Mouse (Mus musculus) heart, postnatal 4 days (tissue): ENCODE results near the gene Smarce1. TPM values are rescaled to one million over a fixed set of nuclear protein-coding genes. Genes with fewer than 3 reads are reported as not detected.

Experiments used
- DNase-seq: peaks from one replicate; pipeline ENCODE4 v3.0.0; 2021
- total RNA-seq, 2 experiments: library from RNA; stranded (reverse); gene quantifications; 2 replicates each; pipeline ENCODE4 v1.2.3; 2021

Gene Smarce1
- total RNA-seq, 2 experiments from 2014 or later = 92.8 to 99.8 TPM

DNA sequence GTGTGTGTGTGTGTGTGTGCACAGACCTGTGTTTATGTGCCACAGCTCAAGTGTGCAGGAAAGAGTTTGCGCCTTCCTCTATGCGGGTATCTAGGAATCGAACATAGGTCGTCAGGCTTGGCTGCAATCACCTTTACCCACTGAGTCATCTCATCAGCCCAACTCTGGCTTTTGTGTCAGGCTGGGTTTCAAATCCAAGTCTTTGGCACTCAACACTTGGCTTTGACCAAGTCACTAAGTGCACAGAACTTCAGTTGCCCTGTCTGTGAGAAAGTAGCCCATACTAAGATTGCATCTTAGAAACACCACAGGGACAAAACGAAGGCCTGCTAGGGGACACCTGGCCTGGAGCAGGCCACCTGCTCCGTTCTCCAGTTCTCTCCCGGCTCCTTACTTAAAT is 63.2 kb downstream of the Smarce1 start:
- no peak for DNase-seq

- no peak for DNase-seq
These were observed 64.6 kb downstream of the Smarce1 start for GRCm38 (mm10) chr11:99166241-99166640.

- no peak for DNase-seq
These were observed 65.6 kb downstream of the Smarce1 start for GRCm38 (mm10) chr11:99165031-99165752.

GRCm38 (mm10) chr11:99162972-99163686 is 67.7 kb downstream of the Smarce1 start:
- DNase-seq = peak; percentile 13

DNA sequence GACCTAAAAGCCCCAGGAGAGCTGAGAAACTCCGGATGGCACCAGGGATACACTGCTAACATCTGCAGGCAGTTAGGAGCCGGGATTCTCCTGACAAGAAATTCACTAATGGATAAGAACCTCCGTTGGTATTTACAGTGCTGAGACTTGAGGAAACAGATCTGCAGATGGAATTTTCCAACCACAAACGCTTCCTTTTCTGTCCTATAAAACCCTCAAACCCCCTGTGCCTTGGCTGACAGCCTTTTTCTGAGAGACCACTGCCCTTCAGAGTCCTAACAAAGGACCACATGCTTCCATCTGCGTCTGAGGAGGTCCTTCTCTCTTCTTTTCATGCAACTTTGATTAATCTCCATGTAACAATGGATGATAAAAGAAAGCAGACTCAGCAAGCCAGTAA is 69.2 kb downstream of the Smarce1 start:
- no peak for DNase-seq

- DNase-seq = no peak
These were observed 70.6 kb downstream of the Smarce1 start for GRCm38 (mm10) chr11:99160228-99160627.

Other genes starting within 250 kb of the Smarce1 start
- gene Gjd3, start 248.0 kb downstream of the Smarce1 start, total RNA-seq = 1 to 10 TPM; 2.0 to 2.5 TPM
- 100 to 1,000 TPM; 174 to 191 TPM for gene Top2a, start 206.8 kb downstream of the Smarce1 start, total RNA-seq
- gene Igfbp4, start 189.8 kb downstream of the Smarce1 start, total RNA-seq = 100 to 1,000 TPM; 204 to 217 TPM
- under 1 TPM in 1 of 2 experiments, not detected in 1; 0.14 TPM for gene Tns4, start 141.7 kb downstream of the Smarce1 start, total RNA-seq
- under 1 TPM; 0.56 to 0.67 TPM for gene Ccr7, start 75.9 kb downstream of the Smarce1 start, total RNA-seq
- 1 to 10 TPM; 7.5 to 8.2 TPM for gene Krt222, start 13.1 kb upstream of the Smarce1 start, total RNA-seq
- not detected for gene Krt24, start 54.2 kb upstream of the Smarce1 start, total RNA-seq
- under 1 TPM; 0.14 to 0.31 TPM for gene Krt25, start 91.9 kb upstream of the Smarce1 start, total RNA-seq
- not detected for gene Krt26, start 106.9 kb upstream of the Smarce1 start, total RNA-seq
- gene Krt27, start 120.1 kb upstream of the Smarce1 start, total RNA-seq = not detected
- not detected for gene Krt28, start 143.9 kb upstream of the Smarce1 start, total RNA-seq
- 1 to 10 TPM; 8.6 to 9.5 TPM for gene Krt10, start 158.3 kb upstream of the Smarce1 start, total RNA-seq
- not detected for gene Krt12, start 191.2 kb upstream of the Smarce1 start, total RNA-seq
- under 1 TPM; 0.21 to 0.79 TPM for gene Krt20, start 207.1 kb upstream of the Smarce1 start, total RNA-seq